Mouse (Mus musculus) heart, embryonic 10.5 days (tissue): ENCODE results near the gene Hmgb1. TPM values are rescaled to one million over a fixed set of nuclear protein-coding genes. Genes with fewer than 3 reads are reported as not detected.

Source experiments
- DNase-seq: peaks from one replicate; pipeline ENCODE4 v3.0.0-alpha.2; 2017; ENCODE audit warnings: low spot score
- H3K27ac ChIP-seq: fragments of 300-500 bp; sonication (generic); 2 replicates; pipeline ENCODE4 v1.5.1; 2016; ENCODE audit warnings: mild to moderate bottlenecking
- H3K27me3 ChIP-seq: fragments of 300-500 bp; sonication (generic); 2 replicates; pipeline ENCODE4 v1.6.1; 2016; ENCODE audit warnings: mild to moderate bottlenecking; ENCODE audit not compliant: poor library complexity, insufficient read depth, severe bottlenecking
- H3K36me3 ChIP-seq: fragments of 300-500 bp; sonication (generic); 2 replicates; pipeline ENCODE4 v1.6.1; 2016; ENCODE audit warnings: mild to moderate bottlenecking, moderate library complexity
- H3K4me1 ChIP-seq: fragments of 300-500 bp; sonication (generic); 2 replicates; pipeline ENCODE4 v1.6.1; 2016; ENCODE audit warnings: mild to moderate bottlenecking
- H3K4me3 ChIP-seq: fragments of 300-500 bp; sonication (generic); 2 replicates; pipeline ENCODE4 v1.5.1; 2016; ENCODE audit warnings: mild to moderate bottlenecking, moderate library complexity
- H3K9me3 ChIP-seq: fragments of 300-500 bp; sonication (generic); 2 replicates; pipeline ENCODE4 v1.6.1; 2016; ENCODE audit warnings: mild to moderate bottlenecking, moderate library complexity
- WGBS: fragments of 180-500 bp; shearing (Covaris S2); methylation state at CpG from one replicate; pipeline ENCODE4 v1.1.7; 2016; 5-methylcytosine and 5-hydroxymethylcytosine counted together
- polyA plus RNA-seq: library from polyadenylated mRNA; unstranded; fragments of >200 nt; fragmentation: Nextera tagmentation; extraction: Ambion mirVana; gene quantifications from 2 replicates; pipeline ENCODE4 v1.2.1, GENCODE M21; 2016

Hmgb1 gene
- polyA plus RNA-seq, 1 experiment from 2014 or later, result 1,068 TPM

DNA sequence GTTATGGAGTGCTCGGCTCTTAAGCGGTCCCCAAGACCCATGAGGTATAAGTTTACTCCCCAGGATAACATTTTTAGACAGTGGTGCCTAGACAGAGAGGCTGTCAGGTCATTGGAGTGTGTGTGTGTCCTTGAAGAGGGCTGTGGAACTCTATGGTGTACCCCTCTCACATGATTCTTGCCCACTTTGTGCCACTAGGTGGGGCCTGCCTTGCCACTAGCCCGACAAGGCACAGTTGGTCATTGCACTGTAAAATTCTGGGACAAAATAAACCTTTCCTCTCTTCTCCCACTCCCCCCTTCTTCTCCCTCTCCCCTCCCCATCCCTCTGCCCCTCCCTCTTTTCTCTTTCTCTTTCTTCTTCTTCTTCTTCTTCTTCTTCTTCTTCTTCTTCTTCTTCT is 96.1 kb downstream of the Hmgb1 start:
- Histone ChIP-seq H3K36me3 (no peaks in the 10 kb centered on the region), H3K27me3 (no peaks in the 10 kb centered on the region), H3K9me3 (no peaks in the 10 kb centered on the region), H3K27ac (no peak overlapping the region), H3K4me3 (no peak overlapping the region), H3K4me1 (no peaks in the 10 kb centered on the region; the same call in 1 of the 2 replicates)
- 68% methylated on average over 3 of the region's 3 CpGs for WGBS
- DNase-seq, result no peak

DNA sequence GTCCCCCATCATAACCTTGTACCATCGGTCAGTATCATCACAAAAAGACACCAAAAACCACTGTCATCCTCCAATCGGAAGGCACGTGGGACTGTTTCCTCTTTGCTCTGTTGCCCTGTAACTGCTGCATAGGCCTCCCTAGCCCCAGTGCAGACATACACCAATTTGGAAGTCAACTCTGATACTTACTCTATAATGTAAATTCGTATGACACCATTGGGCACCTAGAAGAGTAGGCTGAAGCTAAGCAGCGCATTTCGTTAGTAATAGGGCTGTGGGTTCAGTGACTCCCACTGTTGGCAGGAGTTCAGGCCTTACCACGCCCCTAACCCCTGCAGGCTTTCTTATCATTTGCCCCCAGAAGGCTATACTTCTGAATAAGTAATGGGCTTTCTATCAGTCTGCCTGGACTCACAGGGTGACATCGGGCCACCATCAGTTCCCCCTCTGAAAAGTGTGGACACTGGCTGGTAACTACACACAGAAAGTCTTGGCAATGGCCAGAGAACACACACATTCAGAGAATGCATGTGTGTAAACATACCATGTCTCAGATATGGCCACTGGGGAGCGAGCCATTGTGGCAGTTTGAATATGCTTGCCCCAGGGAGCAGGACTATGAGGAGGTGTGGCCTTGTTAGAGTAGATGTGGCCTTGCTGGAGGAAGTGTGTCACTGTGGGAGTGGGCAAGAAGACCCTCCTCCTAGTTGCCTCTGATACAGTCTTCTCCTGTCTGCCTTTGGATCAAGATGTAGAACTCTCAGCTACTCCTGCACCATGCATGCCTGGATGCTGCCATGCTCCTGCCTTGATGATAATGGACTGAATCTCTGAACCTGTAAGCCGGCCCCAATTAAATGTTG is 97.7 kb downstream of the Hmgb1 start:
- H3K4me3 ChIP-seq, result no peak overlapping the region
- no peak for DNase-seq
- H3K4me1 ChIP-seq, result no peaks in the 10 kb centered on the region; the same call in 1 of the 2 replicates
- no peak overlapping the region for H3K27ac ChIP-seq
- no peaks in the 10 kb centered on the region for H3K9me3 ChIP-seq
- H3K36me3 ChIP-seq, result no peaks in the 10 kb centered on the region
- 82% methylated on average over 10 of the region's 10 CpGs for WGBS
- no peaks in the 10 kb centered on the region for H3K27me3 ChIP-seq

DNA sequence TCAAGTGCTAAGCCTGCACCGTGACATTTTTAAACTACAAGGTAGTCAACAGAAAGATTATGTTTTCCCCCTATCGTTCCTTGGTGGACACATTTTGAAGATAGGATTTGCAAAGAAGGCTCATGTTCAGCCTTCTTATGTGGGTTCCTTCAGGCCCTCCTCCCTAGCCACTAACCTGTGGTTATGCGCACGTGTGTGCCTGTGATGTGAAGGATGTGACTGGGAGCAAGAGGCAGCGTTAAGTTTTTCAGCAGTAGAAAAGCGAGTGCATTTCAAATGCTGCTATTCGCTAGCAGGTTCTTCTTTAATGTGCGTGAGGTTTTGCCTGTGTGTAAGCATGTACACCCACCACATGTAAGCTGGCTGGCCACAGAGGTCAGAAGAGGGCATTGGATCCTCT is 103.8 kb downstream of the Hmgb1 start:
- Histone ChIP-seq H3K27ac (no peak overlapping the region), H3K27me3 (no peaks in the 10 kb centered on the region), H3K4me3 (no peak overlapping the region), H3K4me1 (peaks cover 12% of the 10 kb centered on the region), H3K9me3 (no peaks in the 10 kb centered on the region), H3K36me3 (no peaks in the 10 kb centered on the region)
- DNase-seq, result no peak
- 87% methylated on average over 8 of the region's 8 CpGs for WGBS

DNA sequence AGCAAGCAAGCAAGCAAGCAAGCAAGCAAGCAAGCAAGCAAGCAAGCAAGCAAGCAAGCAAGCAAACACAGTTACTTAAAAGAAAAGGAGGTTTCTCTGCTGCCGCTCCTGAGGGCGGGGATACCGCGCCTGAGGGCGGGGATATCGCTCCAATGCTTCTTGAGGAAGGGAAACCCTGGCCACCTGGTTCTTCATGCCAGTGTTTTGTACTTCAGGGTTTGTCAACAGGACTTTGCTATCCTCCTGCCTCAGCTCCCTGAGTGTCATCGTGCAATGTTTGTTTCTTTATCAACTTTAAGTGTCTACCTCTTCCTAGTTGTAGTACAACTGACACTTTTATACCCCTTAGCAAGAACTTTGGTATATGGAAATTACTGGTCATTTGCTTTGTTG is 104.5 kb downstream of the Hmgb1 start:
- no peak for DNase-seq
- Histone ChIP-seq H3K4me3 (peak overlapping the region; percentile 38; the same call in 1 of the 2 replicates), H3K36me3 (no peaks in the 10 kb centered on the region), H3K9me3 (no peaks in the 10 kb centered on the region), H3K27ac (peak overlapping the region; percentile 86), H3K27me3 (no peaks in the 10 kb centered on the region), H3K4me1 (peaks cover 12% of the 10 kb centered on the region)
- WGBS, result 35% methylated on average over 7 of the region's 7 CpGs

DNA sequence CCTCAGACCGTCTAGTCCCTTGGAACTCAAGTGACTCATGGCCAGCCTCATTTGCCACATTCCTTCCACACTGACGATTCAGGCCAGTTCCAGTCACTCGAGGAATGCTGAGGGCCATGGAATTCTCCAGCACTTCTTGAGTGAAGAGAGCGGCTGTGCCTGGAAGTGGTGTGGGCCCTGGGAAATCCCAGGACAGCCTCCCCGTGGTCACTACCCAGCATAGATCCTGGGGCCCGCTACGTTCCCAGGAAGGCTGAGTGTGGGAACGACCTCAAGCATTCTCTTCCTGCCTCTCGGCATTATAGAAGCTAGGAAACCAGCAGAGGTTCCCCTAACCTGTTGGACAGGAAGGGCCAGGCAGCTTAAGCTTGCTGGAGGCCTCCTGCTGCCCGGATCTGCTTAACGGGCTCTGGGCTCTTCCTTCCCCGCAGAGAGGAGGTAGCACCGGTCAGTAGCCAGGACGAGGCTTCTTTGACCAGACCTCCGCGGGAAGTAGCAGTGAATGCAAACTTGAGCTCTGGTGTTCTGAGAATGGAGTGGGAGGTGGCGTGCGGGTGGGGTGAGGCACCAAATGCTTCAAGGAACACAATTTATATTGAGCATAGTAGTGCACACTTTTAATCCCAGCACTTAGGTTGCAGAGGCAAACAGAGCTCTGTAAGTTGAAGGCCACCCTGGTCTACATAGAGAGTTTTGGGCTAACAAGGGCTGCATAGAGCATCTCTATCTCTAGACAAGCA is 105.1 kb downstream of the Hmgb1 start:
- Histone ChIP-seq H3K4me3 (peak overlapping the region; percentile 38), H3K4me1 (peaks cover 12% of the 10 kb centered on the region), H3K9me3 (no peaks in the 10 kb centered on the region), H3K27me3 (no peaks in the 10 kb centered on the region), H3K36me3 (no peaks in the 10 kb centered on the region), H3K27ac (peak overlapping the region; percentile 86)
- DNase-seq, result peak; percentile 85
- WGBS, result 9% methylated on average over 18 of the region's 18 CpGs

DNA sequence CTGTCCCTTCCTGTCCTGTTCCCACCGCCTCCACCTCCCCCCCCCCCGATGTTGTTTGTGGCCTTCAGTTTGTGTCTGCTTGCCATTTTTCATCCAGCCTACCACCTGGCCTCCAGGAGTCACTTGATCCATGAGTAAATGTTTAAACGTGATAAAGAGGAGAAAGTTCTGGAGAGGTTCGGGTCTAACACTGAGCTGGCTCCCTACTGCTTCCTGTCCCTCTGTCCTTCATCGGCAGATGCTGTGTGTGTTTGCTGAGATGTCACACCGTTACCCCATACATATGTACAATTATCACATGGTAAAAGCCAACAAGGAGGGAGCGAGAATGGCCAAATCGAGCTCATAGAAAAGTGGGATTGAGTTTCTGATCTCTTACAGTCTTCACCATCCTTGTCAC is 107.2 kb downstream of the Hmgb1 start:
- no peaks in the 10 kb centered on the region for H3K27me3 ChIP-seq
- no peak overlapping the region for H3K27ac ChIP-seq
- no peaks in the 10 kb centered on the region for H3K9me3 ChIP-seq
- peaks cover 12% of the 10 kb centered on the region for H3K4me1 ChIP-seq
- WGBS, result 80% methylated on average over 8 of the region's 8 CpGs
- no peak overlapping the region for H3K4me3 ChIP-seq
- no peak for DNase-seq
- no peaks in the 10 kb centered on the region for H3K36me3 ChIP-seq

DNA sequence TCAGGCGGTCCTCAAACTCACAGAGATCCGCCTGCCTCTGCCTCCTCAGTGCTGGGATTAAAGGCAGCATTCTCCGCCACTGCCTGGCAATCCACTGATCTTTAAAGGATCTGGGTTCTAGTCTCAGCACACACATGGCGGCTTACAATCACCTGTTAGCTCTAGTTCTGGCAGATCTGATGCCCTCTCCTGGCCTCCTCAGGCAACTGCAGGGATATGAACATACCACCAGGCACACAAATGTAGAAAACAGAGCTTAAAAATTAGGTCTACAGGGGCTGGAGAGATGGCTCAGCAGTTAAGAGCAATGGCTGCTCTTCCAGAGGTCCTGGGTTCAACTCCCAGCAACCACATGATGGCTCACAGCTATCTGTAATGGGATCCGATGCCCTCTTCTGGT is 112.7 kb downstream of the Hmgb1 start:
- DNase-seq, result no peak
- Histone ChIP-seq H3K36me3 (no peaks in the 10 kb centered on the region), H3K4me3 (no peak overlapping the region), H3K4me1 (peaks cover 9% of the 10 kb centered on the region), H3K27me3 (no peaks in the 10 kb centered on the region), H3K27ac (no peak overlapping the region), H3K9me3 (no peaks in the 10 kb centered on the region)
- 96% methylated on average over 5 of the region's 5 CpGs for WGBS

DNA sequence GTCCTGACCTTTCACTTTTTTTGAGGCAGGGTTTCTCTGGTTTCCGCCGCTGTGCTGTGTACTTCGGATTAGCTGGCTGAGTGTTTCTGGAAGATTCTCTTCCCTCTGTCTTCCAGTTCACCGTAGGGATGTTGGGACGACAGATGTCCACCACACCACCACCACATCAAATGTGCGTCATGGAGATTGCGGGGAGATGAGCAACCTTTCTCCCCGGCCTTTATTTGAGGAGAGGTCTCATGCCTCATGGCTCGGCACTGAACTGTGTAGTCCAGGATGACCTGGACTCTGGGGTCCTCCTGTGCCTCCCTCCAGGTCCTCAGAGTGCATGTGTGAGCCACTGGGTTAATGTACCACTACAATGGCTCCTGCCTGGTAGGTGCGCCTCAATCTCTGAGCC is 115.5 kb downstream of the Hmgb1 start:
- Histone ChIP-seq H3K4me1 (peaks cover 17% of the 10 kb centered on the region), H3K27ac (no peak overlapping the region), H3K36me3 (no peaks in the 10 kb centered on the region), H3K9me3 (no peaks in the 10 kb centered on the region), H3K27me3 (no peaks in the 10 kb centered on the region), H3K4me3 (no peak overlapping the region)
- no peak for DNase-seq
- WGBS, result 92% methylated on average over 10 of the region's 10 CpGs

DNA sequence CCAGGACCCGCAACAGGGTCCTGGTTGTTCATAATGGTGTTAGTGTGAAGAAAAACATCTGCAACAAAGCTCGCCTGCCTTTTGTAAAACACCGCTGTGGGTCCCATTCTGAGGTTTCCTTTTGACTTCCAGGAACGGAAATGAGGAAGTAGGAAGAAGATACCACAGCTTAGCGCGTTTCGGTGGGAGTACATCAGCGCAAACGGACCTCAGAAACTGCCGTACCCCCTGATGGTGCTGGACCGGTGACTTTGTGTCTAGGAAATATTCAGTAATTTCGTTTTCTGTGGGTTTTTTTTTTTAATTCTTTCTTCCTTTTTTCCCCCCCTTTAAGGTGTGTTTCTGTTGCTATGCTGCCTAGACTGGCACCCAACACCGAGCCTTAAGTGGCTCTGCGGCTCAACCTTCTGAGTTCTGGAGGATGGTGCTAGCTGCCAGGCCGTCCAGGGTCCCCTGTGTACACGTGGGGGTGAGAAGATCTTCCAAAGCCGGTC is 116.0 kb downstream of the Hmgb1 start:
- no peak overlapping the region for H3K4me3 ChIP-seq
- 84% methylated on average over 17 of the region's 17 CpGs for WGBS
- H3K4me1 ChIP-seq, result peaks cover 19% of the 10 kb centered on the region
- DNase-seq, result no peak
- H3K27ac ChIP-seq, result peak overlapping the region; percentile 70
- H3K9me3 ChIP-seq, result no peaks in the 10 kb centered on the region
- H3K27me3 ChIP-seq, result no peaks in the 10 kb centered on the region
- H3K36me3 ChIP-seq, result no peaks in the 10 kb centered on the region

DNA sequence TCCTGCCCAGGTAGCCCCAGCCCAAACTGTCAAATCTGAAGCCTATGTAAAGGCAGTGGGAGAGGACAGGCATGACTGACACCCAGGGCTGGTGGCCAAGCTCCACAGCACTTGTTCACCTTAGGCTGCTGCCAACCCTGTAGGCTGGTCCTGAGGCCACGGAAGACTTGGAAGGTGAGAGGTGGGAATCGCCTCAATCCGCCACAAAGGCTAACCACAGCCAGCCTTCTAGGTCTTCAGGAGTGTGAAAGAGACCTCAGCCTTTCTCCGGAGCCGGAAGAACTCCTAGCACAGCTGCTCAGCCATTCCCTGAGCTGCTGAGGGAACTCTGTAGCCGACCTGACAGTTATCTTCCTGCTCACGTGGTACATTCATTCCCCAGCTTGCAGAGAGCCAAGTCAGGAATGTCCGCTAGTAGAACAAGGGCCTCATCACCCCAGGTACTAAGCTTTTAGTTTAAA is 116.8 kb downstream of the Hmgb1 start:
- peak overlapping the region; percentile 70 for H3K27ac ChIP-seq
- H3K4me3 ChIP-seq, result no peak overlapping the region
- no peaks in the 10 kb centered on the region for H3K9me3 ChIP-seq
- no peaks in the 10 kb centered on the region for H3K27me3 ChIP-seq
- DNase-seq, result no peak
- H3K36me3 ChIP-seq, result no peaks in the 10 kb centered on the region
- 46% methylated on average over 8 of the region's 8 CpGs for WGBS
- peaks cover 19% of the 10 kb centered on the region for H3K4me1 ChIP-seq

DNA sequence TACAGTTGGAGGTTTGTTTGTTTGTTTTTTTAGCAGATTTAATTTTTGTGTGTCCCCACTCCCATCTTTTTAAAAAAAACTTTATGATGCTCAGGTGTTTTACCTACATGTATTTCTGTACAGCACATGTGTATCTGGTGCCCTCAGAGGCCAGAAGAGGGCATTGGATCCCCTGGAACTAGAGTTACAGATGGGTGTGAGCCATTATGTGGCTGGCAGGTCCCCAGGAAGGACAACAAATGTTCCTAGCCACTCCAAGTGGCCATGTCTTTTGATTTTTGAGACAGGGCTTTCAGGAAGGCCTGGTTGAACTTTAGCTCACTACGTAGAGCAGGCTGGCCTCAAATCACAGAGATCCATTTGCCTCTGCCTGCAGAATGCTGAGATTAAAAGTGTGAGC is 121.5 kb downstream of the Hmgb1 start:
- DNase-seq, result no peak
- Histone ChIP-seq H3K9me3 (no peaks in the 10 kb centered on the region), H3K36me3 (no peaks in the 10 kb centered on the region), H3K27me3 (no peaks in the 10 kb centered on the region), H3K27ac (no peak overlapping the region), H3K4me3 (no peak overlapping the region), H3K4me1 (peaks cover 15% of the 10 kb centered on the region)
- 82% methylated on average over 1 of the region's 1 CpGs for WGBS

DNA sequence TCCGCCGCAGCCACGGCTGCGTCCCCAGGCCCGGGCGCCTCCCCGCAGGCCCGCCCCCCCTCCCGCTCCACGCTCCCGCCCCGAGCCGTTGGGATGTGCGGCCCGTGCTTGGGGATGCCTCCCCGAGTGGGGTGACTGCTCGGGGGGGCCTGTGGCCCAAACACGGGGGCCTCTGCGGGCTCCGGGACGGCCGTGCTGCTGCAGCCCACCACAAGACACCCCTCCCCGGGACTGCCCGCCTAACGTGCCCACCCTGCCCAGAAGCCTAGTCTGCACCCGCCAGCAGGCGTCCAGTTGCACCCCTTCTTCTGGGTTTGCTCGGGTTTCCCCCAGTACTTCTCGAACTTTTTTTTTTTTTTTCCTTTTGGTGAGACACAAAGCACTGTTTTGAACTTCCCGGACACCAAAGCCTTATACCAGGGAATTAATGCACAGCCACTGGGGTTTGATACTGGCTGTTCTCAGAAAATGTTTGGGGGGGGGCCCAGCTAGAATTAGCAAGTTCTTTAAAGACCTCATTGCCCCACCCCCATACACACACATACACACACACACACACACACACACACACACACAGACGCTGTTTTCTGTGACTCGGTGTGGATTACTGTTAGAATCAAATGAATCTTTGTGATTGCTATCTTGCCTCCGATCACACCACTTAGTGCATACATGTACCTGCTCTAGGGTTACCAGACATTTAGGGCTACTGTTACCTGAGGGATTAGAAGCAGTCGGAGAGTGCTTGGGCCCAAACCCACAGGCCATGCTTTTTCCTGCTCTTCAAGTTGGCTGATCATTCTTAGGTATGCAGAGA is 130.7 kb downstream of the Hmgb1 start:
- Histone ChIP-seq H3K4me3 (peak overlapping the region; percentile 81), H3K4me1 (peaks cover 9% of the 10 kb centered on the region; the same call in 1 of the 2 replicates), H3K27me3 (no peaks in the 10 kb centered on the region), H3K27ac (peak overlapping the region; percentile 99), H3K36me3 (peaks cover 17% of the 10 kb centered on the region), H3K9me3 (no peaks in the 10 kb centered on the region)
- 4% methylated on average over 31 of the region's 34 CpGs for WGBS
- no peak for DNase-seq
